Mouse (Mus musculus) intestine, postnatal 0 days (tissue): ENCODE measurements at regions not wholly inside any gene's neighbourhood (a gene's known extent, or its start where the extent isn't known, plus 50 kb on each side); places are given as distances from the start of the nearest gene placed in this dataset.

ENCODE experiments used
- ATAC-seq: fragments of 200-750 bp; cut with Nextera tagmentation; 2 replicates; pipeline ENCODE4 v1.8.0; 2017; ENCODE audit warnings: mild to moderate bottlenecking, moderate TSS enrichment, moderate library complexity
- H3K27ac ChIP-seq: fragments of 300-500 bp; sonication (generic); 2 replicates; pipeline ENCODE4 v1.5.1; 2014; ENCODE audit warnings: mild to moderate bottlenecking, low read depth, low read length, moderate library complexity
- H3K27me3 ChIP-seq: fragments of 300-500 bp; sonication (generic); replicated peaks from 2 replicates; pipeline ENCODE4 v1.6.1; 2014; ENCODE audit warnings: low read length, mixed read lengths; ENCODE audit not compliant: control insufficient read depth, insufficient read depth
- H3K36me3 ChIP-seq: fragments of 300-500 bp; sonication (generic); 2 replicates; pipeline ENCODE4 v1.6.1; 2014; ENCODE audit warnings: mild to moderate bottlenecking, moderate library complexity; ENCODE audit not compliant: control insufficient read depth, insufficient read depth
- H3K4me1 ChIP-seq: fragments of 300-500 bp; sonication (generic); replicated peaks from 2 replicates; pipeline ENCODE4 v1.6.1; 2014; ENCODE audit warnings: antibody characterized with exemption, low read length, mixed read lengths; ENCODE audit not compliant: control insufficient read depth, insufficient read depth
- H3K4me2 ChIP-seq: fragments of 300-500 bp; sonication (generic); replicated peaks from 2 replicates; pipeline ENCODE4 v1.6.1; 2014; ENCODE audit warnings: low read depth, mild to moderate bottlenecking, moderate library complexity
- H3K4me3 ChIP-seq: fragments of 300-500 bp; sonication (generic); 2 replicates; pipeline ENCODE4 v1.5.1; 2014; ENCODE audit warnings: low read depth, low read length
- H3K9ac ChIP-seq: fragments of 300-500 bp; sonication (generic); 2 replicates; pipeline ENCODE4 v1.6.1; 2014; ENCODE audit warnings: mild to moderate bottlenecking, low read depth, low read length
- H3K9me3 ChIP-seq: fragments of 300-500 bp; sonication (generic); 2 replicates; pipeline ENCODE4 v1.6.1; 2016; ENCODE audit warnings: mixed run types; ENCODE audit not compliant: control insufficient read depth
- CTCF ChIP-seq: sonication (generic); IDR thresholded peaks from 2 replicates; pipeline ENCODE4 v1.5.1; 2016; ENCODE audit warnings: low read depth, mild to moderate bottlenecking, control low read depth, antibody characterized with exemption, moderate library complexity
- WGBS: fragments of 180-500 bp; shearing (Covaris S2); extraction: QIAGEN DNeasy Blood & Tissue Kit; methylation state at CpG from one replicate; pipeline ENCODE4 v1.1.7; 2014; 5-methylcytosine and 5-hydroxymethylcytosine counted together

- H3K9me3 ChIP-seq = no peaks in the 10 kb centered on the region
- 71% methylated on average over 2 of the region's 2 CpGs for WGBS
- H3K4me2 ChIP-seq = no peak overlapping the region
- no peak overlapping the region for H3K4me3 ChIP-seq
- no peak for TF ChIP-seq CTCF
- H3K4me1 ChIP-seq = no peaks in the 10 kb centered on the region
- no peaks in the 10 kb centered on the region for H3K27me3 ChIP-seq
- H3K9ac ChIP-seq = no peak overlapping the region
- H3K36me3 ChIP-seq = no peaks in the 10 kb centered on the region
- no peak for ATAC-seq
- no peak overlapping the region for H3K27ac ChIP-seq
Measured at GRCm38 (mm10) chr12:16146919-16147318, 330.2 kb upstream of the Trib2 start.

DNA sequence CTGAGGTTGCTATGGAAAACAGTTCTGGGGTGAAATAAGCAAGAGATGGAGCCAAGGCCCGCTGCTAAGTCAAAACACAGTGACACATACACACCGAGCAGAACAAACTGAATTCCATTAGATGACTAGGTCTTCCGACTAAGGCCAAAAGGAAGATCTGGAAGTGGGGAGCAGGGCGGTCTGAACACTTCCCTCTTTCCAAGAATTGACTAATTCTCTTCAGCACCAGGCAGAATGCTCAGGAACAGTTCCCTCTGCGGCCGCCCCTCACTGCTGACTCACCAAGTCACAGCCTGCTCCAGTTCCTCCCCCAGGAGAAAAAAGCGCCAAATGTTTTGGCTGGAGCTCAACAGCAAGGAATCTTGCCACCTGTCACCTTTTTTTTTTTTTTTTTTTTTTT, 328.9 kb upstream of the Trib2 start:
- no peak for TF ChIP-seq CTCF
- Histone ChIP-seq H3K4me3 (no peak overlapping the region), H3K4me1 (no peaks in the 10 kb centered on the region), H3K9me3 (no peaks in the 10 kb centered on the region), H3K4me2 (no peak overlapping the region), H3K36me3 (no peaks in the 10 kb centered on the region), H3K27me3 (no peaks in the 10 kb centered on the region), H3K9ac (no peak overlapping the region), H3K27ac (no peak overlapping the region)
- 63% methylated on average over 7 of the region's 7 CpGs for WGBS
- no peak for ATAC-seq

- H3K9me3 ChIP-seq = no peaks in the 10 kb centered on the region
- H3K27ac ChIP-seq = no peak overlapping the region
- ATAC-seq = no peak
- TF ChIP-seq CTCF = no peak
- H3K9ac ChIP-seq = no peak overlapping the region
- no peak overlapping the region for H3K4me2 ChIP-seq
- no peaks in the 10 kb centered on the region for H3K36me3 ChIP-seq
- no peak overlapping the region for H3K4me3 ChIP-seq
- no peaks in the 10 kb centered on the region for H3K4me1 ChIP-seq
- no peaks in the 10 kb centered on the region for H3K27me3 ChIP-seq
- WGBS = 80% methylated on average over 4 of the region's 4 CpGs
Measured at GRCm38 (mm10) chr12:16141193-16141592, 324.5 kb upstream of the Trib2 start.

DNA sequence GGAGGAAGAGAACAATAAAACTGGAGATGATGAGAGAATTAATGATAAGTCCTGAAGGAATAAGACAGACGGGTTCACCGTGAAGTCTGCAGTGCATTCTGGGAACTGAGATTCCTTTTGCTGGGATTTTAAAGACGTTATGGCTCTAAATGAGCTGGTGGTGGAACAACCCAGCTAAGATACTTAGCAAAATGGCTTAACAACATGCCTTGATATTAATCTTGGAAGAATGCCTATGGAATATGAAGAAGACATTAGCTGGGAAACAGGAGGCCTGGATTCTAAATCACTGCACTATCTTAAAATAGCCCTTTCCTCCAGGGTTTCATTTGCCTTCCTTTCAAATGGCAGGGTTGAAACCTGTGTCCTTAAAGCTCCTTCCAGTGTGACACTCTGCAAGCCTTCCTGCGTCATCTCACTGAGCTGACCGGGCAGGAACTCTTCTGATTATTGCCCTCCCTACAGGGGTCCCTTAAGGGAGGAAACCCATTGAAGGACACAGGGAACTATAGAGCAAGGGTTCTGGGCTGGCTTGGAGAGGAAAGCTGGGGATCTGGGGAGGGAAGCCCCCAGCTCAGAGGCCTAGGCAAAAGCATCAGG, 323.9 kb upstream of the Trib2 start:
- Histone ChIP-seq H3K4me2 (no peak overlapping the region), H3K4me1 (no peaks in the 10 kb centered on the region), H3K27me3 (no peaks in the 10 kb centered on the region), H3K36me3 (no peaks in the 10 kb centered on the region), H3K9ac (no peak overlapping the region), H3K4me3 (no peak overlapping the region), H3K27ac (no peak overlapping the region), H3K9me3 (no peaks in the 10 kb centered on the region)
- no peak for ATAC-seq
- TF ChIP-seq CTCF = no peak
- WGBS = 63% methylated on average over 5 of the region's 5 CpGs

DNA sequence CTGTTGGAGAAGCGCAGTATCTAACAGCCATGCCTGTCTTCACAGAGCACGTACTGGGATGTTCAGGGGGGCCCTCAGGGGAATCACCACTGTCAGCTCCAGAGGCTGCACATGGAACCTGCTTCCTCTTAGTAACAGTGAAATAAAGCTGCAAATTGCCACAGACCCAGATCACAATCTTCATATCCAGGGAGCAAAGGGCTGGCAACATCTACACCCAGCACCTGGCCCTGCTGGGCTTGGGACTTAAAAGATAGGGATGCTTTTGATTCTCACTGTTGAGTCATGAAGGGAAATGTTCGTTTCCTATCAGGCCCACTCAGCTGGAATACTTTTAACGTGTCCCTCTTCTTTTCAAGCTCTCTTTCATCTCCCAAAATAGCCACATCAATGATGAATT, 322.4 kb upstream of the Trib2 start:
- Histone ChIP-seq H3K9me3 (no peaks in the 10 kb centered on the region), H3K4me2 (no peak overlapping the region), H3K36me3 (no peaks in the 10 kb centered on the region), H3K4me3 (no peak overlapping the region), H3K9ac (no peak overlapping the region), H3K27ac (no peak overlapping the region), H3K27me3 (no peaks in the 10 kb centered on the region), H3K4me1 (no peaks in the 10 kb centered on the region)
- ATAC-seq = no peak
- no peak for TF ChIP-seq CTCF
- WGBS = 73% methylated on average over 4 of the region's 4 CpGs

DNA sequence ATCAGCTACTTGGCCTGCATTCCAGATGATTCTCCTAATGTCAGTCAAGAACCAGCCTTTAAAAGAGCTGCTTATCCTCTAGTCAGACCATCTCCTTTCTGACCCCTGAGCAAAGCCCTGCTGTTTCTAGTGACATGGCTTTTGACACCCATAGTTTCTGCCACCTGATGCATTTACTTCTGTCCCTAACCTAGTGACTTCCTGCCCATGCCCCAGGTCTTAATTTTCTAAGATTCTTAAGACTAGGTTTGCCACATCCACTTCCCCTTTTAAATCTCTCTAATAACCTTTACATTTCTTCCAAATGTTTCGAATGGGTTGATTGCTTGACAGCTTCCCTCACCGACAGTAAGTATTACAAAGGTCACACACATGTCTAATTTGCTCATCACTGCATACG, 321.1 kb upstream of the Trib2 start:
- H3K9me3 ChIP-seq = no peaks in the 10 kb centered on the region
- WGBS = 82% methylated on average over 3 of the region's 3 CpGs
- H3K9ac ChIP-seq = no peak overlapping the region
- H3K4me2 ChIP-seq = no peak overlapping the region
- H3K4me3 ChIP-seq = no peak overlapping the region
- no peak overlapping the region for H3K27ac ChIP-seq
- no peaks in the 10 kb centered on the region for H3K27me3 ChIP-seq
- no peak for TF ChIP-seq CTCF
- H3K4me1 ChIP-seq = no peaks in the 10 kb centered on the region
- no peaks in the 10 kb centered on the region for H3K36me3 ChIP-seq
- ATAC-seq = no peak

GRCm38 (mm10) chr12:16136214-16136671, 319.5 kb upstream of the Trib2 start:
- Histone ChIP-seq H3K4me3 (no peak overlapping the region), H3K27me3 (no peaks in the 10 kb centered on the region), H3K9ac (no peak overlapping the region), H3K9me3 (no peaks in the 10 kb centered on the region), H3K4me2 (no peak overlapping the region), H3K27ac (no peak overlapping the region), H3K36me3 (no peaks in the 10 kb centered on the region), H3K4me1 (no peaks in the 10 kb centered on the region)
- TF ChIP-seq CTCF = no peak
- 24% methylated on average over 5 of the region's 5 CpGs for WGBS
- ATAC-seq = no peak
